Mouse (Mus musculus): ENCODE data around the gene Lilr4b.

DNA sequence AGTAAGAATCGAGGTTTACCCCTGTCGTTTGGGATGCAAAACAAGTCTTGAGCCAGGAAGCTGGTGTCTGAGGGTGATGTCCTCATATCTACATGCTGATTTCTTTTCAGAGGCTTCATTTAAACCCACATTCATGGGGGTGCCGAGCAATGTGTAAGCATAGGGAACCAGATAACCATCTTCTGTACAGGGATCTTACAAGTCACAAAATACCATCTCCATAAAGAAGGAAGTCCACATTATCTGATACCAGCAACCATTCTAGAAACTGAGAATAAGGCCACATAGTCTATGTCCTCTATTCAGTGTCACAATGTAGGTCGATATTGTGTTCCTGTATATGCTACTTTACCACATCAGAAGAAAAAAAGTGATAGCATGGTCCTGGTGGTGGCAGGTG, 24.1 kb upstream of the Lilr4b start:
- TF ChIP-seq CTCF (IDR thresholded peaks at IDR 0.05; ENCODE audit: insufficient read depth, low read depth, low read length) (no peak), POLR2A (IDR thresholded peaks at IDR 0.05; ENCODE audit: insufficient read depth, low read depth, low read length) (no peak)
